Mouse (Mus musculus) cerebellum, adult 8-10 months (tissue): ENCODE measurements around the gene Lmo4.
A peak's percentile ranks its signal among the peaks of the same experiment; 100 is the strongest.

Source experiments
- DNase-seq: peaks from one replicate; pipeline ENCODE4 v3.0.0; 2022

Lmo4 gene

GRCm38 (mm10) chr3:144203259-144203987, 1.6 kb downstream of the Lmo4 start:
- no peak for DNase-seq

- DNase-seq: no peak
Measured at GRCm38 (mm10) chr3:144202574-144203258, 2.3 kb downstream of the Lmo4 start.

- DNase-seq: peak; percentile 33
Measured at GRCm38 (mm10) chr3:144201794-144202573, 3.0 kb downstream of the Lmo4 start.

- DNase-seq: no peak
Measured at GRCm38 (mm10) chr3:144185327-144186152, 19.5 kb downstream of the Lmo4 start.

GRCm38 (mm10) chr3:144184918-144185317, 20.1 kb downstream of the Lmo4 start:
- no peak for DNase-seq

GRCm38 (mm10) chr3:144182229-144182628, 22.8 kb downstream of the Lmo4 start:
- DNase-seq: no peak

- DNase-seq: no peak
Measured at GRCm38 (mm10) chr3:144178937-144179336, 26.1 kb downstream of the Lmo4 start.

GRCm38 (mm10) chr3:144173866-144174588, 31.0 kb downstream of the Lmo4 start:
- no peak for DNase-seq

- DNase-seq: no peak
Measured at GRCm38 (mm10) chr3:144173138-144173537, 31.9 kb downstream of the Lmo4 start.

- no peak for DNase-seq
Measured at GRCm38 (mm10) chr3:144171749-144172148, 33.3 kb downstream of the Lmo4 start.

- no peak for DNase-seq
Measured at GRCm38 (mm10) chr3:144170539-144170938, 34.5 kb downstream of the Lmo4 start.

- DNase-seq: no peak
Measured at GRCm38 (mm10) chr3:144166439-144167155, 38.4 kb downstream of the Lmo4 start.

GRCm38 (mm10) chr3:144165439-144165838, 39.6 kb downstream of the Lmo4 start:
- no peak for DNase-seq

- no peak for DNase-seq
Measured at GRCm38 (mm10) chr3:144164665-144165385, 40.2 kb downstream of the Lmo4 start.

- no peak for DNase-seq
Measured at GRCm38 (mm10) chr3:144163718-144164117, 41.3 kb downstream of the Lmo4 start.

- no peak for DNase-seq
Measured at GRCm38 (mm10) chr3:144162156-144162555, 42.9 kb downstream of the Lmo4 start.

- no peak for DNase-seq
Measured at GRCm38 (mm10) chr3:144161261-144161660, 43.8 kb downstream of the Lmo4 start.

GRCm38 (mm10) chr3:144155746-144156145, 49.3 kb downstream of the Lmo4 start:
- no peak for DNase-seq

GRCm38 (mm10) chr3:144153395-144153794, 51.6 kb downstream of the Lmo4 start:
- DNase-seq: no peak

GRCm38 (mm10) chr3:144151001-144151400, 54.0 kb downstream of the Lmo4 start:
- DNase-seq: no peak

- no peak for DNase-seq
Measured at GRCm38 (mm10) chr3:144148234-144148633, 56.8 kb downstream of the Lmo4 start.
